Mouse (Mus musculus): Measurements from ENCODE around the gene Cdk5r1. TPM values are rescaled to one million over a fixed set of nuclear protein-coding genes. Genes with fewer than 3 reads are reported as not detected.

Gene Cdk5r1
- polyA plus RNA-seq, 1 experiment from 2014 or later, result 0.54 TPM

DNA sequence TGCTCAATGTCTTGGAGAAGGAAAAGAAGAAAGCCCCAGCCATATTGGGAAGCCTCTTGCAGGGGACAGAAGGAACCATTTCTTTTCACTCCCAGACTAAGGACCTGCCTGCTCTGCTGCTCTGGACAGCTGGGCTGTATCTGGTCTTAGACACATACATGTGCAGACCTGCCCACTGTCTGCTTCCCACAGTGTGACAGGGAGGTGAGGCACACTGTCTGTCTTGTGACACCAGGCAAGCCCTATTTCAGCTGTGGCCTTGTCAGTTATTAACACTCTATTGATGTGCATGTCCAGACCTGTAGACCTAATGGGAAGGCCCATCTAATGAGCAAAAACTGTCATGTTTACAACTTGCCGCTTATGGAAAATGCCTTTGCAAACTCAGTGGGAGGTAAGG, 38.5 kb downstream of the Cdk5r1 start:
- Histone ChIP-seq H3K4me1 (replicated peaks; ENCODE audit: insufficient read depth, low read length) (no peaks in the 10 kb centered on the region), H3K4me3 (replicated peaks; ENCODE audit: low read depth, low read length) (no peak overlapping the region), H3K36me3 (ENCODE audit: insufficient read depth, low read length) (no peaks in the 10 kb centered on the region), H3K27ac (no peak overlapping the region), H3K9ac (ENCODE audit: low read depth, low read length) (no peak overlapping the region), H3K27me3 (ENCODE audit: insufficient read depth, low read length) (no peaks in the 10 kb centered on the region), H3K9me3 (replicated peaks; ENCODE audit: low read length) (no peaks in the 10 kb centered on the region), H3K4me2 (ENCODE audit: low read length) (no peak overlapping the region)
- 75% methylated on average over 1 of the region's 1 CpGs for WGBS
- no peak for ATAC-seq (replicated peaks; ENCODE audit: low FRiP score, low read depth)
- no peak for DNase-seq (ENCODE audit: low spot score)
- no peak for TF ChIP-seq CTCF (IDR thresholded peaks at IDR 0.05; ENCODE audit: low read depth)

DNA sequence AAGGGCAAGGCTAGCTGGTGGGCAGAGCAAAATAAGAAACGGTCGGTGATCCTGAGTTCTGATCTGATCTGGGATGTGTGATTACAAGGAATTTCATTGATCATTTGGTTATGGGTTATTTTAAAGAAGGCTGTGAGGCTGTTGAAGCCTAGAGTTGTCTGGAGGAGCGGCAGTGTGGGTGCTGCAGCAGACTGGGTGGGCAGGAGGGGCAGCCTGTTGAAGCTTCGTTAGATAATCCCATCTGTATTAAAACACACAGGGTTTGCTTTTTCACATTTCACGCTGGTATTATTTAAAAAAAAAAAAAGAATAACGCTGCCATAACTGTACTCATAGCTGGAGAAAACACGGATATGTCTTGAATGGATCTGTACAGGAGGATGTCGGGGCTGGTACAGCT, 39.1 kb downstream of the Cdk5r1 start:
- DNase-seq (ENCODE audit: low spot score), result no peak
- 88% methylated on average over 8 of the region's 8 CpGs for WGBS
- Histone ChIP-seq H3K4me3 (replicated peaks; ENCODE audit: low read depth, low read length) (no peak overlapping the region), H3K4me1 (replicated peaks; ENCODE audit: insufficient read depth, low read length) (no peaks in the 10 kb centered on the region), H3K36me3 (ENCODE audit: insufficient read depth, low read length) (no peaks in the 10 kb centered on the region), H3K27ac (no peak overlapping the region), H3K9me3 (replicated peaks; ENCODE audit: low read length) (no peaks in the 10 kb centered on the region), H3K4me2 (ENCODE audit: low read length) (no peak overlapping the region), H3K27me3 (ENCODE audit: insufficient read depth, low read length) (no peaks in the 10 kb centered on the region), H3K9ac (ENCODE audit: low read depth, low read length) (no peak overlapping the region)
- no peak for ATAC-seq (replicated peaks; ENCODE audit: low FRiP score, low read depth)
- TF ChIP-seq CTCF (IDR thresholded peaks at IDR 0.05; ENCODE audit: low read depth), result no peak

DNA sequence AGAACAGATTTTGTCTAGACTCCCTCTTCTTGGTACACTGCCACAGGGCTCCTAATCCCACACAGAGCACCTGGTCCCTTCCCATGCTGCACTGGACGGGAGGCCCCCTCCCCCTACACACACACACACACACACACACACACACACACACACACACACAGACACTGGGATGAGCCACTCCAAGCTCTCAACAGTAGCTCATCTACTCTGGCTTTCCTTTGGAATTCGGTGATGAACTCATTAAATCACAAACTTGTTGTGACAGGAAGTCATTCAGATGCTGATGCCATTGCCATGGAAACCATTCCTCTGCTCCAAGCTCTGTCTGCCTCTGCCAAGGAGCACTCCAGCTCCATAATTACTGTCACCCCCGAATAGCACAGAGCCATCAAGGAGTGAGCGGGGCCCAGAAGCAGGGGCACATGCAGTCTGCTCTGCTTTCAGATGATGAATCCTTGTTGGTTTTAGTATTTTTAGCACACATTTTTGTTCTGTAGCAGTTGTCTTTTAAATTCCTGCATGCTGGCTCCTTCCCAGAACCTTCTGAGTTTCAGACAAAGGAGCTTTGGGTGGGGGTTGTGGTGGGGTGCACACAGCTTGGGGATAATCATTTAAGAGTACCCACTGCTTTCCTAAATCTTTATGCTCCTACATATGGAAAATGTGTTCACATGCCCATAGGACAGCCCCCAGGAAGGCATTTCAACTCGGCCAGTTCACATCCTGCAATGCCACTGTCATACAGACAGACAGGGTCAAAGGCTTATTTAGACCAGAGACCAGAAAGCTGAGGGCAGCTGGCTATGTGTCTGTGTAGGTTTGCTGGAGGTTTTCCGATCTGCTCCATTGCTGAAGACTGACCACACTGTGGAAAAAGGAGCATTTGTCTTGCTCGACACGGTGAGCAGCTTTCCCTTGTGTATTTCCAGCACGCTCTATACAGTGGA, 41.9 kb downstream of the Cdk5r1 start:
- no peak for TF ChIP-seq CTCF (IDR thresholded peaks at IDR 0.05; ENCODE audit: low read depth)
- no peak overlapping the region for H3K4me2 ChIP-seq (ENCODE audit: low read length)
- ATAC-seq (replicated peaks; ENCODE audit: low FRiP score, low read depth) (no peak), DNase-seq (ENCODE audit: low spot score) (peak; percentile 36)
- H3K4me3 ChIP-seq (replicated peaks; ENCODE audit: low read depth, low read length), result no peak overlapping the region
- H3K9me3 ChIP-seq (replicated peaks; ENCODE audit: low read length), result no peaks in the 10 kb centered on the region
- no peak overlapping the region for H3K27ac ChIP-seq
- no peak overlapping the region for H3K9ac ChIP-seq (ENCODE audit: low read depth, low read length)
- H3K27me3 ChIP-seq (ENCODE audit: insufficient read depth, low read length), result no peaks in the 10 kb centered on the region
- no peaks in the 10 kb centered on the region for H3K36me3 ChIP-seq (ENCODE audit: insufficient read depth, low read length)
- H3K4me1 ChIP-seq (replicated peaks; ENCODE audit: insufficient read depth, low read length), result peaks cover 5% of the 10 kb centered on the region; the same call in 1 of the 2 replicates
- WGBS, result 43% methylated on average over 9 of the region's 9 CpGs

DNA sequence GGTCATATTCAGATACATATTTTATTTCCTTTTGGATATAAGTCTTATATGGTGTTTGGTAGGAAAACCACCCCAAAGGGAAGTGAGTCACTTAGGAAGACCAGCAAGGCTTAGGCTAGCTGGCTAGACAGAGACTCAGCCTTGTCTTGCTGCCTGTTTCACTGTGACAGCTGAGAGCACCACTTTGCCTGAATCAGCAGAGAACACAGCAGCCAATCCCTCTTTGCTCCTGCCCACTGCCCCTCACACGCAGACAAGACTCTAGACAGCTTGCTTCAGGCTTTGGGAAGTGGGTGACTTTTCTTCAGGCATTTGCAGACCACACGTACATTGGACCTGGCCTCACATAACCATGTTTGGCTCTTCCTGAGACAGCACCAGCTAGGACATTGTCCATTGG, 44.3 kb downstream of the Cdk5r1 start:
- no peak overlapping the region for H3K4me3 ChIP-seq (replicated peaks; ENCODE audit: low read depth, low read length)
- TF ChIP-seq CTCF (IDR thresholded peaks at IDR 0.05; ENCODE audit: low read depth), result no peak
- no peaks in the 10 kb centered on the region for H3K9me3 ChIP-seq (replicated peaks; ENCODE audit: low read length)
- DNase-seq (ENCODE audit: low spot score) (no peak), ATAC-seq (replicated peaks; ENCODE audit: low FRiP score, low read depth) (no peak)
- no peak overlapping the region for H3K4me2 ChIP-seq (ENCODE audit: low read length)
- no peak overlapping the region for H3K9ac ChIP-seq (ENCODE audit: low read depth, low read length)
- H3K36me3 ChIP-seq (ENCODE audit: insufficient read depth, low read length), result no peaks in the 10 kb centered on the region
- no peak overlapping the region for H3K27ac ChIP-seq
- H3K4me1 ChIP-seq (replicated peaks; ENCODE audit: insufficient read depth, low read length), result peaks cover 5% of the 10 kb centered on the region; the same call in 1 of the 2 replicates
- H3K27me3 ChIP-seq (ENCODE audit: insufficient read depth, low read length), result no peaks in the 10 kb centered on the region
- 72% methylated on average over 2 of the region's 2 CpGs for WGBS

DNA sequence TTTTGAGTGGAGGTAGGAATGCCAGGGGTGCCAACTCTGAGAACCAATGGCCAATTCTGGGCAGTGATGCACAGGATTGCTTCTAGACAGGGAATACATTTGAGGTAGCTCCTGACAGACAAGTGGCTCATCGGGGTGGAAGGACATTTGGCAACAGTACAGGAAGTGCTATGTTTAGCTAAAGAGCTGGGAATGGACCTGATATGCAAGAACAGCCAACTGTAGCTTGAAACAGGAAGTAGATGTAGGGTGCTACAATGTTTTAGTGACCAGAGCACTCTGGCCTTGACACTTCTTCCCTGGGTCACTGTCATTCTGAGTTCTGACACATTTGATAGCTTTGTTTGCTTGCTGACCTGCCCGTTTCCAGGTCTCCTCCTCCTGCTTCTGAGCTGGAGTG, 46.0 kb downstream of the Cdk5r1 start:
- ATAC-seq (replicated peaks; ENCODE audit: low FRiP score, low read depth) (no peak), DNase-seq (ENCODE audit: low spot score) (peak; percentile 25)
- TF ChIP-seq CTCF (IDR thresholded peaks at IDR 0.05; ENCODE audit: low read depth), result no peak
- H3K9ac ChIP-seq (ENCODE audit: low read depth, low read length), result no peak overlapping the region
- no peaks in the 10 kb centered on the region for H3K27me3 ChIP-seq (ENCODE audit: insufficient read depth, low read length)
- 31% methylated on average over 2 of the region's 2 CpGs for WGBS
- H3K36me3 ChIP-seq (ENCODE audit: insufficient read depth, low read length), result no peaks in the 10 kb centered on the region
- peaks cover 5% of the 10 kb centered on the region; the same call in 1 of the 2 replicates for H3K4me1 ChIP-seq (replicated peaks; ENCODE audit: insufficient read depth, low read length)
- no peaks in the 10 kb centered on the region for H3K9me3 ChIP-seq (replicated peaks; ENCODE audit: low read length)
- peak overlapping the region; percentile 50; the same call in 1 of the 2 replicates for H3K27ac ChIP-seq
- no peak overlapping the region for H3K4me2 ChIP-seq (ENCODE audit: low read length)
- no peak overlapping the region for H3K4me3 ChIP-seq (replicated peaks; ENCODE audit: low read depth, low read length)

DNA sequence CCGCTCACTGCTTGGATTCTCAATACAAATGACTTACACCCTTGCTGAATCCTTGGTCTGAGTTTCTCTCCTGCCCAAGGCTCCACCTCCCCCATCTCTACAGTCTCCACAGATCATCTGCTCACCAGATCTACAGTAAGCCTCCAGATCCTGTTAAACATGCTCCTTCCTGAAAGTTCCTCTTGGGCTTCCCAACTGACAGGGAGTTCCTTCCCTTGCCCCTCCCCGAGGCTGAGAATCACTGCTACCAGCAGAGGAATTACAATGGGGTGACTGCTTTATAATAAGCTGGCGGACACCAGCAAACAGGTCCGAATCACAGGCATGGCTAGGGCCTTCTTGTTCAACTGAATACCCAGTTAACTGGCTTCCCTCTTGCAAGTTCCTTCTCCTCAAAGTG, 46.6 kb downstream of the Cdk5r1 start:
- Histone ChIP-seq H3K4me3 (replicated peaks; ENCODE audit: low read depth, low read length) (no peak overlapping the region), H3K9me3 (replicated peaks; ENCODE audit: low read length) (no peaks in the 10 kb centered on the region), H3K9ac (ENCODE audit: low read depth, low read length) (no peak overlapping the region), H3K4me1 (replicated peaks; ENCODE audit: insufficient read depth, low read length) (peaks cover 5% of the 10 kb centered on the region; the same call in 1 of the 2 replicates), H3K36me3 (ENCODE audit: insufficient read depth, low read length) (no peaks in the 10 kb centered on the region), H3K27me3 (ENCODE audit: insufficient read depth, low read length) (no peaks in the 10 kb centered on the region), H3K27ac (peak overlapping the region; percentile 50; the same call in 1 of the 2 replicates), H3K4me2 (ENCODE audit: low read length) (no peak overlapping the region)
- no peak for ATAC-seq (replicated peaks; ENCODE audit: low FRiP score, low read depth)
- DNase-seq (ENCODE audit: low spot score), result peak; percentile 36
- WGBS, result 60% methylated on average over 4 of the region's 4 CpGs
- TF ChIP-seq CTCF (IDR thresholded peaks at IDR 0.05; ENCODE audit: low read depth), result no peak

Measured in kidney, postnatal 0 days (tissue).